Mouse (Mus musculus): ENCODE measurements around the gene Nt5dc2. TPM values are rescaled to one million over a fixed set of nuclear protein-coding genes. Genes with fewer than 3 reads are reported as not detected.
A peak's percentile ranks its signal among the peaks of the same experiment; 100 is the strongest.

The Nt5dc2 gene
- total RNA-seq, 2 experiments from 2014 or later: 90.7 to 136 TPM

DNA sequence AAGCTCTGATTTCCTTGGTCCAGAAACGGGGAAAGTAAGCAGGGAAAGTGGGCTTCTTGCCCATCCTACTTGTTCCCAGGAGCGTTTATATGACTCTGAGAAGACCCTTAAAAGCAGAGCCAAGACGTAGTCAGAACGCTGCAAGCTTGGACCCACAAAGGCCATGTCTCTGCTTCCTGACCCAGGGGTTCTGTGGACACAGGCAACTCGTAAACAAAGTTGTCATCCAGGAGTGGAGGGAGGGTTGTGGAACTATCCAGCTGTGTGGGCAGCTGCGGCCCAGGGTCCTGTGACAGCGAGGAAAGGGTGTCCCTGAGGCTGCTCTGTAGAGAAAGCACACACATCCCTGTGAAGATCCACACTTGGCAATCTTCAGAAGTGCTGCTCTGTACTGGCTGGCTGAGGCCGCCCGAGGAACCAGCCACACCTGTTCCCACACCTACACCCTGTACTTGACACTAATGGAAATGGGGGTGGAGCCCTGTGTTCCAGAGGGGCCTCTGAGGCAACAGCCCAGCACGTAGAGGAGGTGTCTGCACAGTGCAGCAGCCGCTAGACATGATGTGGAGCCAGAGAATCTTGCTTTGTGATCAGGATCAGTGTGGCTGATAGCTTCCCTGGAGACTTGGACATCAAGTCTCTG lies 2.3 kb downstream of the Nt5dc2 start:
- no peak for ATAC-seq (replicated peaks; ENCODE audit: poor library complexity)

DNA sequence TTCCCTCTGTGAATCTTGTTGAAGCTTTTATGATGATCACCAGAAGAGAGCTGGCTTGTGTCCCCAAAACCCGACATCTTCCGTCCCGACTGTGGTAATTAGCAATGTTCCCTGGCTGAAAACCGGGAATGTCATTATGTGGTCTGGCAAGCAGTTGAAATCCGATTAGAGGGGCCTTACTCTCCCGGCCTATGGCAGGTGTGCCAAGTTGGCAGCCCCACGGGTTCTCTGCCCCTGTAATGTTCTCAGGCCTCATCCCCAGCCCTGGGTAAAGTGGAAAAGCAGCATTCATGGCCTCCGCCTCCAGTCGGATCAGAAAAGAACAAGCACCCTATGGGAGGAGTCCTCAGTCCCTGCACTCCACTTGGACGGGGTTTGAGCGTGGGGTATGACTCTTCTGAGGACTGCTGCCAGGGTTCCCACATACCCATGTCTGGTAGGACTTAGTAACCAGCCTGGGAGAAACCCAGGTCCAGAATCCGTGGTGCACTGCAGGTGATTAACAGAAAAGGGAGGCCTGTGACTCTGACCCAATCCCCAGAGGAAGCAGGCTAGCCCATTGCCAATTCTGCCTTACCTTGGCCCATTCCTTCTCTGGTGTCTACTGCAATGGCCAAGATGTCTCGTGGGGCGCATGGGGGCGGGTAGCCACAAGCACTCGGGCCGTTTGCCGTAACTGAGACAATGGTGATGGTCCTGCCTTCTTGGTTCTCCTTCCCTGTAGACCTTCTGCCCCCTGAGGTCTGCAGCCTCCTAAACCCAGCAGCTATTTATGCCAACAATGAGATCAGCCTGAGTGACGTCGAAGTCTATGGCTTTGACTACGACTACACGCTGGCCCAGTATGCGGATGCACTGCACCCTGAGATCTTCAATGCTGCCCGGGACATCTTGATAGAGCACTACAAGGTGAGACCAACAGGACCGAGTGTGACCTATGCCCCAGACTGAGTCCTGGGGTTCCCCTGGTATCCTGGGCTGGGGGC lies 3.5 kb downstream of the Nt5dc2 start:
- ATAC-seq (replicated peaks; ENCODE audit: poor library complexity): no peak

DNA sequence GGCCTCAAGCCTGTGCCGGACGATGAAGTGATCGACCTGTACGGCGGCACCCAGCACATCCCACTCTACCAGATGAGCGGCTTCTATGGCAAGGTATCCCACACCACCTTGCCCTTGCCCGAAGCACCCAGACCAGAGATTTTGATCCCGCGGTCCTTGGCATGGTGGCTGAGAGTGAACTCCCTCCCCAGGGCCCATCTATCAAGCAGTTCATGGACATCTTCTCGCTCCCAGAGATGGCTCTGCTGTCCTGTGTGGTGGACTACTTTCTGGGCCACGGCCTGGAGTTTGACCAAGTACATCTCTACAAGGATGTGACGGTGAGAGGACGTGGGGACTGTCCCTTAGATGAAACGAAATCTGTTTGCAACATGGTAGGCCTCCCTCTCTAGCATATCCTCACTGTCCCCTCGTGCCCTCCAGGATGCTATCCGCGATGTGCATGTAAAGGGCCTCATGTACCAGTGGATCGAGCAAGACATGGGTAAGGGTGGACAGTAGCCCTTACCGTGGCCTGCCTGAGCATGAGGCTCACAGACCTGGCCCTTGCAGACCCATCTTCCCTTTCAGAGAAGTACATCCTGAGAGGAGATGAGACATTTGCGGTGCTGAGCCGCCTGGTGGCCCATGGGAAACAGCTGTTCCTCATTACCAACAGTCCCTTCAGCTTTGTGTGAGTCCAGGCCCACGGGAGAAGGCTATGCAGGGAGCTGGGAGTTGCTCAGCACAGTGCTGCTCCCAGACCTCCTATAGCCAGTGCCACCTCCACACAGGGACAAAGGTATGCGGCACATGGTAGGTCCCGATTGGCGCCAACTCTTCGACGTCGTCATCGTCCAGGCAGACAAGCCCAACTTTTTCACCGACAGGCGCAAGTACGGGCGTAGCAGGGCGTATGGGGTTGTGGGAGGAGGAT lies 4.9 kb downstream of the Nt5dc2 start:
- no peak for ATAC-seq (replicated peaks; ENCODE audit: poor library complexity)

DNA sequence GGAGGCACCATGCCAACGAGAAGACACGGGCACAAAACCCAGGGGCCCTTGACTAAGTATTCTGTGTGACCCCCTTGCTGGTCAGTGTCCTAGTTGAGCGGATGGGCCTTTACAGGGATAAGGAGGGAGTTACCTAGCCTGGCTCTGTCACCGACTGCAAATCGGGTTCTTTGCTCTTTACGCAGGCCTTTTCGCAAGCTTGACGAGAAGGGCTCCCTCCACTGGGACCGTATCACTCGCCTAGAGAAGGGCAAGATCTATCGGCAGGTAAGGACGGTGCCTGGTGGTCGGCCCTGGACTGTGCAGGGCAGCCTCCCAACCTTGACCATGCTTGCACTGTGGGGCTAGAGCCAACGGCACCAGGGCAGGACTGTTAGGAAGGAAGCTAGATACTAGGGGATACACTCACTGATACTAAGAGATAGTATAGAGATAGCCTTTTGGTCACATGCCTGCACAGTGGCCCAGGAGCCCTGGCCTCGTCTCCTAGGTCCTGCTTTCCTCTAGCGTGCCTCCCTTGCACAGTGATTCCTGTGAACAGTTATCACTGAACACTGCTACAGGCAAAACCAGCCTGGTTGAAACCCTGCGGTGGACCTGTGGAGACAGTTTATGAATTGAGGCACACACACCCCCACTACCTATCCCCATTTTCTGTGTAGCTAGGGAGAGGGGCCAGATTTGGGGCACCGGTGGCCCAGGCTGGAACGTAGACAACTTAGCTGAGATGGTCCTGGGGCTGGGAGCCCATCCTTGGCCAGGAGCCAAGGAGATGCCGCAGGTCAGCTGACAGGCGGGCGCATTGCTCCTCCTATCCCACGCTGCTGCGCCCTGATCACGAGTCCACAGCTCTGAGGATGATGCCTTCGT lies 5.8 kb downstream of the Nt5dc2 start:
- ATAC-seq (replicated peaks; ENCODE audit: poor library complexity): no peak

DNA sequence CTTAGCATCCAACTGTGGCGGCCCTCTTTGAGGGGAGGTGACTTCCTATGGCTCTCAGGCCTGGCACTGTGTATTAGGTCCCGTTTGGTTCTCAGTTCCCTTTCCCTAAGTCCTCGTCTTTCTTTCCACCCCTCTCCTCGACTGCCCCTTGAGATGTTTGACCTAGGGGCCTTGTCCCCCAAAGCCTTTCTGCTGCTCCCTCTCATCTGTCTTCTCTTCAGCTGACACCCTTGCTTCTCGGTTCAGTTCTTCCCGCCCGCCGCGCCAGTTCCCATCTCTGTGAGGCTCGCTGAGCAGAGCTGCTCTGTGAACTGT lies 6.4 kb downstream of the Nt5dc2 start:
- ATAC-seq (replicated peaks; ENCODE audit: poor library complexity): no peak

DNA sequence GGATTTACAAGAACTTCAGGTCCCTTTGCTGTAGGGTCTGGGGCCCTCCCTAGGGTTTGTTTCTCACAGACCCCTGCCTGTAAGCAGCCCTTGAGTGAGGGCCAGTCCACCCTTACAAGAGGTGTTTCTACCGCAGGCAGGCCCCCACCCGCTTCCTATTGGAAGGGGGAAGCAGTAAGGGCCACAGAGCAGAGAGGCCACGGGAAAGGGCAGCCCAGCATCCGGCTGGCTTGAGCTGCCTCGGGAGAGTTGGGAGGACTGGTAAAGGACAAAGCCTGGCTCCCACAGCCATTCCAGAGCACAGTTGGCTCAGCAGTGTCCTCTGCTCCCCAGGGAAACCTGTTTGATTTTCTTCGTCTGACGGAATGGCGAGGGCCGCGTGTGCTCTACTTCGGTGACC lies 6.9 kb downstream of the Nt5dc2 start:
- no peak for ATAC-seq (replicated peaks; ENCODE audit: poor library complexity)

DNA sequence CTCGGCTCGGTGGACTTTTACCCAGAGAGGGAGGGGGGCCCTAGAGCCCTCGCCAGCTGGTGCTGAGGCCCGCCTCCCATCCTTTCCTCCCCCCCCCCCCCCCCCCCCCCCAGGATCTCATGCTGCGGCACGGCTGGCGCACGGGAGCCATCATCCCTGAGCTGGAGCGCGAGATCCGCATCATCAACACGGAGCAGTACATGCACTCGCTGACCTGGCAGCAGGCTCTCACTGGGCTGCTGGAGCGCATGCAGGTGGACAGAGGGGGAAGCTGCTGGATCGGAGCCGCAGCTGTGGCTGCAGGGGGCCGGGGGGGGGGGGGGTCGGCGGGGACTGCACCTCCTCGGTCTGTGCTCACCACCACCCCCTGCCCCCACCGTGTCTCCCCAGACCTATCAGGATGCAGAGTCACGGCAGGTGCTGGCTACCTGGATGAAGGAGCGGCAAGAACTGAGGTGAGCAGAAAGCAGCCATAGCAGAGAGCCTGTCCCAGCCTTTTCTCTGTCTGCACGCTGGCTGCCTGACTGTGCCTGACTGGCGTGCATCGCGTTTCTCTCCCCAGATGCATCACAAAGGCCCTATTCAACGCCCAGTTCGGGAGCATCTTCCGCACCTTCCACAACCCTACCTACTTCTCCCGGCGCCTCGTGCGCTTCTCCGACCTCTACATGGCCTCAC lies 7.5 kb downstream of the Nt5dc2 start:
- no peak for ATAC-seq (replicated peaks; ENCODE audit: poor library complexity)

DNA sequence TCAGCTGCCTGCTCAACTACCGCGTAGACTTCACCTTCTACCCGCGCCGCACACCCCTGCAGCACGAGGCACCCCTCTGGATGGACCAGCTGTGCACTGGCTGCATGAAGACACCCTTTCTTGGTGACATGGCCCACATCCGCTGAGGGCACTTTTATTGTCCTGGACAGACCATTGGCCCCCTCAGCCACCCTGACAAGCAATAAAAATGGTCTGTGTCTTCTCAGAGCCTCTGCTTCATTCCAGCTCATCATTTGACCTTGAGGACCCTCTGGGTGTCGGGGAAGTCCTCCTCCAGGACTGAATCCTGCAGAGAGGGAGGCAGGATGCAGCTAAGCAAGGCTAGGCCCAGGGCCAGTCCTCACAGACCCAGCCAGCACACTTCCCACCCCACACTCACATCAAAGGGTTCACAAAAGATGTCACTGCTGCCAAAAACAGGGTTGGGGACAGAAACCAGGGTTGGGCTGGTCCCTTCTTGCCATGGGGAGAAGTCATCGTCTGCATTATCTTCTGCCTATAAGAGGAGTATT lies 8.1 kb downstream of the Nt5dc2 start:
- ATAC-seq (replicated peaks; ENCODE audit: poor library complexity): no peak

DNA sequence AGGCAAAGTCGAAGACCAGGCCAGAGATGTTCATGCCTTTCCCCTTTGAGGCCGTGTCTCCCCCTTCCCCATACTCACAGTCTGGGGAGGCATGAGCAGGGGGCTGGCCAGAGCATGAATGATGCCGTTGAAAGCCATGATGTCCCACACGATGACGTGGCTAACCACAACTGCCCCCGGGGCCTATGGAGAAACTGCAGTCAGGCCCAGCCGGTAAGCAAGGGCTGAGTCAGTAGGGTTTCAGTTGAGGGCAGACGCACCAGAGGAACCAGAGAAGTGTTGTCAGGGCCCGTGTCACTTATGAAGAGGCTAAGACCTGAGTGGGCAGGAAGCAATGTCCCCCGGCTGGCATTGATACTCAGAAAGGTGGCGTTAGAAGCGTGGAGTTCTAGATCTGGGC lies 8.8 kb downstream of the Nt5dc2 start:
- ATAC-seq (replicated peaks; ENCODE audit: poor library complexity): peak; percentile 78

DNA sequence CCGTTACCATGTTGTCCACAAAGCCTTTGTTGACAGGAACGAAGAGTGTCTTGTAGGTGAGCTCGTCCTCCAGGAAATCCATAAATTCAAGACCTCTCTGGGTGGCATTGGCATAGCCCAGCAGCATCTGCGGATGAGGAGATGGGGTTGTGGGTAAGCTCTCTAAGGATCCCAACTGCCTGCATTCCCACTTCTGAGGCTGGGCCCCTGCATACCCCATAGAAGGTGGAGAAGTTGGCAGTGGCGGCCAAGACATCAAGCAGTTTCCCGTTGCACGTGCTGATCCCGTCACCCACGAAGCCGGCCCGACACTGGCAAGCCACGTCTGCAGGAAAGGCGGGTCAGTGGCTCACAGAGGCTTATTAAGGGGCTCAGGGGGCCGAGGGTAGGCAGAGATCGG lies 9.3 kb downstream of the Nt5dc2 start:
- ATAC-seq (replicated peaks; ENCODE audit: poor library complexity): no peak

DNA sequence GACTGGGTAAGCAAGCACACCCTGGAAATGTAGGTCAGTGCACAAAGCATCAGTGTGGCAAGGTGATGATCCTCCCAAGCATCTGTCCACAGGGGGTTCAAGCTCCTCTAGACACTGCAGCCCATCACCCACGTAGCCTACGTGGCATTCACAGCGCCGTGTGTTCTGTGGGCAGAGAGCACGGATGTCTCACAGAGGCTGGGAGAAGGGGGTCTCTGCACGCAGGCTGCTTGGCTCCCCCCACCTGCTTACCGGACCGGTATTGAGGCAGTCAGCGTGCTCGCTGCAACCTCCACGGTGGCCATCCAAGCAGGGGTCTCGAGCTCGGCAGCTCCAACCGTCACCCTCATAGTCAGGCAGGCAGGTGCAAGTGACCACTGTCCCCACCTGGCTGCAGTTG lies 10.2 kb downstream of the Nt5dc2 start:
- no peak for ATAC-seq (replicated peaks; ENCODE audit: poor library complexity)

DNA sequence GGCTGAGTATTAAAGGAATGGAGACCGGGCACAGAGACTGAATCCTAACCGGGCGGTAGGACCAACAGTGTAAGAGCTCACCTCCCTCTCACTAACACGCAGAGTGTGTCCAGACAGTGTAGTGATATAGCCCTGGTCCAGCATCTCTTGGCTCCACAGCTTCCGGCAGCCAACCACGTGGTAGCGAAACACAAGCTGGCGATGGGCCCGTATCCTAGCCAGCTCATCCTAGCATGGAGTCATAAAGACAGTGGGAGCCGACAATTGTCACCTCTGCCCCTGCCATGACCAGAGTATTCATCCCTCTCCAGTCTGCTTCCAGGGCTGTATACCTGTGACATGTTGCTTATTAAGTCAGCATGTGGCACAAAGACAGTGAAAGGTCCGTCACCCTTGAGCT lies 14.8 kb downstream of the Nt5dc2 start:
- ATAC-seq (replicated peaks; ENCODE audit: poor library complexity): no peak

DNA sequence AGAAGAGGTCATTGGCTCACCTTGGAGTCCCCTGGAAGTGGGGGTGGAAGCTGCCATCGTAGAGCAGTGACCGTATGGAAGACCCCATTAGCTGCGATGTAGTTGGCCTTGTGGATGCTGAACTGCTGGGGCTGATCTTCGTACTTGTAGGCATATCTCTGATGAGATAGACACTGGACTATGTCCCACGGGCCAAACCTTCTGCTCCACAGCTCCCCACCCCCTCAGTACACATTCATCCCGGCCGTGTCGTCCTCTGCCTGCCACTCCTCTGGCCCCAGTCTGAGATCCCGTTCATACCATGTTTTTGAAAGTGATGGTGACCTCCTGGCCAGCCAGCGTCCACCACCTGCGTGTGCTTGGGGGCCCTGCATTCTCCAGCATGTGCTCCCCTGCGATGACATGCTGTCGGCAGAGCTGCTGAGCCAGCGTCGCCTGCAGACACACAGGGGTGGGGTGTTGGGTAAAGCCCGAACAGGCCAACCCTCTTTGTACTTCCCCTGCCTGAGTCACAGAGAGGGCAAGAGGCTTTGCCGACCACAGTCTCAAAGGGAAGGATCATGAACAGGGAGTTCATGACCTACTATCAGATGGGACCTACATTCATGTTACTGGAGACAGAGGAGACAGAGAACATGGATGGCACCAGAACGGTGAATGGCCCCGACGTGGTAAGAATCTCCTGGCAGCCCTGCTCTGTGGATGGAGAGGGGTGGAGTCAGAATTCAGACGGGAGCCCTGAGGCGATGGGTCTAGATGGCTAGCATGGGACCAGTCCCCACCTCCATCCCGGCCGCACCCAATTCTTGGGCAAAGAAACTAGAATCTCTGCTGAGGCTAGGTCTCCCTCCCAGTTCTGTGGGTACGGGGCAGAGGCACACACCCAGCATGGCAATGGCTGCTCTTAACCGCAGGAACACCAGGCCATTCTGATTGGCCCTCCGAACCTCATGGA lies 29.6 kb downstream of the Nt5dc2 start:
- peak; percentile 77 for ATAC-seq (replicated peaks; ENCODE audit: poor library complexity)

DNA sequence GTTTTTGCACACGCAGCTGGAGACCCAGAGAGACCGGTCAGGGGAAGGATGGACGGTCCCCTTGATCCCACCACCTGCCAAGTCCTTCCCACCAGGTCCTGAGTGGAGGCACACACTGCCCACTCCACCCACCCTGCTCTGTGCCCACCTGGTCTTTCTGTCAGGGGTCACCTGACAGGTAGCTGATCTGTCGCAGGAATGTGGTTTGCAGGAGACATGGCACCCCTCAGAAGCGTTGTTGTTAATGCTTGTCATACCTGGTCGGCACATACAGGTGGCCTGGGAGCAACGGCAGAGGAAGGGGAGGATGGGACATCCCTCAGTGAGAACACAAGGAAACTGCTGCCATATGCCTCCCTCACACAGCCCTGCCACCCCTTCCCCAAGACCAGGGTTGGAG lies 30.3 kb downstream of the Nt5dc2 start:
- ATAC-seq (replicated peaks; ENCODE audit: poor library complexity): no peak

DNA sequence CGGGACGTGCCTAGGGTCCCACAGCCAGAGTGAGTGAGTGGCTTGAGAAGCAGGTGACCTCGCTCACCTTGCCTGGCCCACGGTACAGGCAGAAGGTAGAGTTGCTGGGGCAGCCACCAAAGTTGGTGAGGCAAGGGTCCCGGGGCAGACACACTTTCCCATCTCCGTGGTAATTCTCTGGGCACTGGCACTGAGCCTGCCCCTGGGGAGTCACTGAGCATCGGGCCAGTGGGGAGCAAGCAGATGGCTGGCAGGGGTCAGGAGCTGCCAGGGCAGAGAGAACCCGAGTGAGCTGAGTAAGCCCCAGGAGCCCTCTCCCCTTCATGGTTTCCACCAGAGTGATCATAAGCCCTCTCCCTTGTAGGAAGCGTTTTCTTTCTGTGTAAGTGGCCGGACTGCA lies 30.8 kb downstream of the Nt5dc2 start:
- ATAC-seq (replicated peaks; ENCODE audit: poor library complexity): no peak

DNA sequence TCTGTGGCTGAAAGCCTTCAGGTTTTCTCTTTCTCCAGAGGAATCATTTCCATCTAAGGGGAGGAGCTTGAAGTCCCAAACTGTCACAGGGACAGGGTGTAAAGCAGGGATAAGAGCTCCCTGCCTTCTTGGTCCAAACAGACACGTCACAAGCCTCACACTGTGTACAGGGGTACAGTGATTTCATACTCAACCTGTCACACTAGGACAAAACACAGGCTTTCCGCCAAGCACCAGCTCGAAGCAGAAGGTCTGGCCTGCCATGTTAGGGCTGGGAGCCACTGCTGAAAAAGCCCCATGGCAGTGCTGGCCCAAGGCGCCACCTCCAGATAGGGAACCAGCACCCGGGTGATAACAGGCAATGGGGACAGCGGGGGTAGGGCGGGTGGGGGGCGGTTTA lies 33.2 kb downstream of the Nt5dc2 start:
- ATAC-seq (replicated peaks; ENCODE audit: poor library complexity): no peak

DNA sequence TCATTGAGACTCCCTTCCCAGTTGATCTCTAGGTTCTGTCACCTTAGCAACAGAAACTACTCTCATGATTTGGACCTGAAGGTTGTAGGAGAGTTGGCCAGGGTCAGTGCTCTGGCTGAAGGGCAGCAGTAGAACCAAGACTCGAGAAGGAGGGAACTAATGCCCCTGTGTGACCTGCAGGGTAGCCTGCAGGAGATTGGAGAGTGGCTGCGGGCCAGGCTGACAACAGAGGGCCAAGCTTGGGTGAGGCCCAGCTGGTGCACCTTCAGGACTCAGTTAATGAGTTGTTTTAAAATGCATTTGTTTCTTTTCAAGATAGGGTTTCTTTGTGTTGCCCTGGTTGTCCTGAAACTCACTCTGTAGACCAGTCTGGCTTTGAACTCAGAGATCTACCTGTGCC lies 34.2 kb downstream of the Nt5dc2 start:
- ATAC-seq (replicated peaks; ENCODE audit: poor library complexity): no peak

DNA sequence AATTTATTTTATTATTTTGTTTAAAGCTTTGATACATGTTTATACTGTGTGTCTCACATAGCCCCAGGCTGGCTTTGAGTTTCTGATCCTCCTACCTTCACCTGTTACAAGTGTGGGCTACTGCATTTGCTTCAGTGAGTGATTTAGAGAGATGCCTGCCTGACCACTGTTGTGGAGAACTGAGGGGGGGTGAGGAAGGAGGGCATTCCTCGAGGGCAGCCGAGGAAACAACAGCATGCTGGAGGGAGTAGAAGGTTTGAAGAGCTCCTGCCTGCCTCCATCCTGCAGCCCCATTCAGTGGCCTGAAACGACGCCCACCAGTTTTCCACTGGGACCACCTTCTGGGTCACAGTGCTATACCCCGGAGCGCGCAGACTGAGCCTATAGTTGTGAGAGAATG lies 34.6 kb downstream of the Nt5dc2 start:
- ATAC-seq (replicated peaks; ENCODE audit: poor library complexity): no peak

Measured in megakaryocyte progenitor cell, adult 5-6 weeks (primary cell).